Mouse (Mus musculus): ENCODE data around the gene Etv6. TPM values are rescaled to one million over a fixed set of nuclear protein-coding genes. Genes with fewer than 3 reads are reported as not detected.

Gene Etv6
- total RNA-seq, 2 experiments from 2014 or later = 16.9 to 18.5 TPM

- intact Hi-C loops (cut with DNase I) = no loop called here
- no peak for DNase-seq (ENCODE audit: low spot score in 2 of 2)
Measured at GRCm38 (mm10) chr6:134040312-134040711, 4.8 kb downstream of the Etv6 start.

DNA sequence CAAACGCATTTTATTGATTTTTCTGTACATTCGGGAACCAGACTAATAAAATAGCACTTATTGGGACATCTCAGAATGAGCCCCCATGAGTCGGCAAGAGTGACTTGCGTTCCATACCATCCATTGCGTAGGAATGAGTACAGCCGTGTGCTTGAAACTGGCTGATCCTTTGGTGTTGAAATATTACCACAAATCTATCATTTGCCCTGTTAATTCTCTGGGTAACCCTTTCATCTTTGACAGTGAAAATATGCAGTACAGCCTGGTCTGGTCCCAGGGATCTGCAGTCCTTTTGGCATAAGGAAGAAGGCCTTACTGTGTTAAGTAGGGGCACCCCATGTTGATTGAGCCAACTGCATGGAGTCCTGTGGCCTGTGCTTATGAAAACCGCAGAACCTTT, 5.8 kb downstream of the Etv6 start:
- no peak for DNase-seq (ENCODE audit: low spot score in 2 of 2)
- intact Hi-C loops (cut with DNase I) = no loop called here

- no peak for DNase-seq (ENCODE audit: low spot score in 2 of 2)
- intact Hi-C loops (cut with DNase I) = no loop called here
Measured at GRCm38 (mm10) chr6:134041916-134042315, 6.4 kb downstream of the Etv6 start.

DNA sequence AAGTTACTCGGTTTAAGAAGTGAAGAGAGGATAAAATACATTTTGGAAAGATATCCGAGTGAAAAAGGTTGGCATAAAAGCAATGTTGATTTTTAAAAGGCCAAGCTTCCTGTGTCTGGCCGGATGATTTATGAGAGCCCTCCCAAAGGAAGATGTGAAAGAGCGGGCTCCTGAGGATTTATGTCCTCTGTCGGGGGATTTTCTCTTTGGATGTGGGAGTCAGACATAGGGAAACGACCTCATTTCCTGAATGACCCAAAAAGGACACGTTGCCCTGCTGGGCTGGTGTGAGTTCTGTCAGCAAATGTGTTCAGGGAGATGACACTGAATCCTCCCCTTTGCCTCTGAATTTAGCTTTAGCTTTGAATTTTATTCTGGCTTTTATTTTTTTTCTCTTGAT, 8.0 kb downstream of the Etv6 start:
- no peak for DNase-seq (ENCODE audit: low spot score in 2 of 2)
- intact Hi-C loops (cut with DNase I) = no loop called here

- intact Hi-C loops (cut with DNase I) = no loop called here
- no peak for DNase-seq (ENCODE audit: low spot score in 2 of 2)
Measured at GRCm38 (mm10) chr6:134045092-134045868, 9.8 kb downstream of the Etv6 start.

- intact Hi-C loops (cut with DNase I) = no loop called here
- no peak for DNase-seq (ENCODE audit: low spot score in 2 of 2)
Measured at GRCm38 (mm10) chr6:134046136-134046535, 10.6 kb downstream of the Etv6 start.

DNA sequence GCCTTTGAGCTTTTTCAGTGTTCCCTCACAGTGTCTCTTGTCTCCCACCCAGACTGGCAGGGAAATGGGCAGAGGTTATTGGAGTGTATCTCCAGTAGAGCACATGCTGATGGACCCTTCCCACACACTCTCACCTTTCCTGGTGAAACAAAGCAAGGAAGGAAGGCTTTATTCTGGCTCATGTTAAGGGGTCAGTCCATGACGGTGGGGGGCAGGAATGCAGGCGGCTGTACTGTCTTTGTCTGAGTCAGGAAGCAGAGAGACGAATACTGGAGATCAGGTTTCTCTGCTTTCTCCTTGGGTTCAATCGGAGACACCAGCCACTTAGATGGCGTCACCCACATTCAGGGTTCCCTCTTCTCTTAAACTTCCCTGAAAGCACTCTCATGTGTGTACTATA, 11.7 kb downstream of the Etv6 start:
- DNase-seq (ENCODE audit: low spot score in 2 of 2) = no peak
- intact Hi-C loops (cut with DNase I) = no loop called here

GRCm38 (mm10) chr6:134047974-134048373, 12.5 kb downstream of the Etv6 start:
- intact Hi-C loops (cut with DNase I) = no loop called here
- no peak for DNase-seq (ENCODE audit: low spot score in 2 of 2)

DNA sequence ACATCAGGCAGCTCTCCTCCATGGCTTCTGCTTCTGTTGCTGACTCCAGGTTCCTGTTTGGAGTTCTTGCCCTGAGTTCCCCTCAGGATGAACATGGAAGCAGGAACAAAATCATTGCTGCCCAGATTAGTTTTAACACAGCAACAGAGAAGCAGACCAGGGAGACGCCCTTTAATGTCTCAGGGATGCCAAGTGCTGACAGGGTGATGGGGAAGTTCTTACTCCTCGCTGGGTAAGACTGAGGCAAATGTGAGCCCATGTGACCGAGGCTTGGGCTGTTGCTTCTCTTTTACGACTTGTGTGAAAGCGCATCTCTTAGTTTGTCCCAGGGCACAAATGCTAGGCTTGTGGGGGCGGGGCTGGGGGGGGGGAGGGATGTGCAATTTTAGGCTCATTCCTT, 13.5 kb downstream of the Etv6 start:
- intact Hi-C loops (cut with DNase I) = no loop called here
- no peak for DNase-seq (ENCODE audit: low spot score in 2 of 2)

GRCm38 (mm10) chr6:134050466-134050865, 15.0 kb downstream of the Etv6 start:
- intact Hi-C loops (cut with DNase I) = no loop called here
- DNase-seq (ENCODE audit: low spot score in 2 of 2) = no peak

DNA sequence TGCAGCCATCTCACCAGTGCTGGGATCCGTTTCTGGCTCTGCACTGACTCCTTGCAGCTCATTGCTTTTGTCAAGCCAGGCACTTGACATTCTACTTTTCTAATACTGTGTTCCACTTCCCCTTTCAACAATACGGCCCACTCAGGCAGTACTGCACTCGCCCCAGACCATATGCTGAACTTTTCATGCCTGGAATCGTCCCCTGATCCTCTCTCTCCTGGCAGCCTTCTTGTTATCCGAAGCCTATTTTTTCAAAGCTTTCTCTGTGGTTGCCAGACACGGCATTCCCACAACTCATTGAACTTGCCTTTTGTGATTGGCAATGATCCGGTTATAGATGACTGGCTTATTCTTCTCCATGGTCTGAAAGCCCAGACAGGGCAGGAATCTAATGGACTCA, 16.4 kb downstream of the Etv6 start:
- DNase-seq (ENCODE audit: low spot score in 2 of 2) = no peak
- intact Hi-C loops (cut with DNase I) = no loop called here

DNA sequence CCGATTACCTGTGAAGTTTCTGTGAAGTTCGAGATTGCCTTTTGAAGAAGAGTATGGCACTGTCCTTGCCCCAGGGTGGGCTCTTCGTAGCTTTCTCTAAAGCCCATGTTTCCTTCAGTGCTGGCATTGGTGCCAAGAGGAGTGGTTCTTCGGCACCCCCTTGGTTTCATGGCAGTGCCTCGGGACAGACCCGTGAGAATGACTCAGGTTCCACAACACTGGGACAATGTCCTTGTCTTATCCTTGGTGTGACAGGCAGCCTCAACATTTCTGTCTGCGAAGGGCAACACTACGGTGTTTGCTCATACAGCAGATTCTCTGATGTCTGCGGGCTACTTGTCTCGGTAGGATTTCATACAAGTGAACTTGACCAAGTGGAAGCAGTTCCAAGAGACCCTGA, 17.6 kb downstream of the Etv6 start:
- intact Hi-C loops (cut with DNase I) = no loop called here
- no peak for DNase-seq (ENCODE audit: low spot score in 2 of 2)

DNA sequence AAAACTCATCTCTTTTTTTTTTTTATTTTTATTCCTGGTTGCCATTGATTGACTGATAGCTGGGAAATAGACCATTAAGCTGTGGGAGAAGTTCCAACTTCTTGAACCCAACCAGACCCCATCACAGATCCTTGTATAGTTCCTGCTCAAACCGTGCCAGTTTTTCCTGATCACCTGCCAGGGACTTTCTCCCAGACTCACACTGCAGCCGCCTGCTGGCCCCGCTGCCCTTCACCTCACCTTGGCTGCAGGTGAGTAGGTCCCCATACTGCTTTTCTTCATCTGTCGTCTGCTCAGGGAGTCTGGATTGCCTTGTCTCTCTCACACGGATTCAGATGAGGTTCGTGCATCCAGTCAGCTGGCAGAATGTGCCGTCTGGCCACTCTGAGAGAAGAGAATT, 18.1 kb downstream of the Etv6 start:
- intact Hi-C loops (cut with DNase I) = no loop called here
- DNase-seq (ENCODE audit: low spot score in 2 of 2) = no peak

GRCm38 (mm10) chr6:134055588-134055987, 20.1 kb downstream of the Etv6 start:
- DNase-seq (ENCODE audit: low spot score in 2 of 2) = no peak
- intact Hi-C loops (cut with DNase I) = loop anchor here (5.0 kb wide), 1 partner anchor 92 kb away; no protein-coding TSS in a partner anchor

GRCm38 (mm10) chr6:134058451-134058850, 23.0 kb downstream of the Etv6 start:
- intact Hi-C loops (cut with DNase I) = loop anchor here (5.0 kb wide), 1 partner anchor 89 kb away; no protein-coding TSS in a partner anchor
- DNase-seq (ENCODE audit: low spot score in 2 of 2) = no peak

- no peak for DNase-seq (ENCODE audit: low spot score in 2 of 2)
- intact Hi-C loops (cut with DNase I) = loop anchor here (5.0 kb wide), 1 partner anchor 88 kb away; no protein-coding TSS in a partner anchor
Measured at GRCm38 (mm10) chr6:134058886-134059551, 23.5 kb downstream of the Etv6 start.

DNA sequence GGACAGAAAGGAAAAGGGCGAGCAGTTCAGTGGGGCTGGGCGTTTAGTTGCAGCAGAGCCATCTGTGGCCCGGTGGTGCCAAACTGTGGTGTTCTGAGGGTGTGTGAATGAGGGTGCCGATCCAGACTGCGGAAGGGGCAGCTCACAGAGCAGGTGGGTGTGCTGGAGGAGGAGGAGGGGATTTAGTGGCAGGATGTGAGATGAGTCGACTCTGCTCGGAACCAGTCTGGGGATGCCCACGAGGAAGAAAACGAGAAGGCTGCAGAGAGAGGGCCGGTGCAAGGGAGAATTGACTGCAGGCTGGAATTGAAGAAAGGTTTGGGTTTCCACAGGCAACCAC, 24.0 kb downstream of the Etv6 start:
- intact Hi-C loops (cut with DNase I) = loop anchor here (5.0 kb wide), 1 partner anchor 88 kb away; no protein-coding TSS in a partner anchor
- DNase-seq (ENCODE audit: low spot score in 2 of 2) = peak in 1 of 2 experiments; percentile 18

DNA sequence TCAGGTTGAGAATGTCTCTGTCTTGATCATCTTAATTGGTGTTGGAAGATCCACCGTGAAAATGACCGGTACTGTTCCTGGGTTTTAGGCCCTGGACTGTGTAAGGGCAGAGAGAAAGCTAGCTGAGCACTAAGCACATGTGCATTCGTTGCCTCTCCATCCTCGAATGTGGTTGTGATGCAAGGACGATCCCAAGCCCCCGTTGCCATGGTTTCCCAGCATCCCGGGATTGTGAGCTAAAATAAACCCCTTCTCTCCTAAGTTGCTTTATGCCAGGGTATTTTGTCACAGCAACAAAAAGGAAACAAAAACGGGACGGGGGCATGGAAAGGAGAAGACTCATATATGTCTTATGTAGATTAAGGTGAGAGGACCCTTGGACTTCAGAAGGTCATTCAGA, 24.5 kb downstream of the Etv6 start:
- intact Hi-C loops (cut with DNase I) = no loop called here
- peak in 1 of 2 experiments; percentile 30 for DNase-seq (ENCODE audit: low spot score in 2 of 2)

- intact Hi-C loops (cut with DNase I) = no loop called here
- DNase-seq (ENCODE audit: low spot score in 2 of 2) = no peak
Measured at GRCm38 (mm10) chr6:134060811-134061210, 25.3 kb downstream of the Etv6 start.

DNA sequence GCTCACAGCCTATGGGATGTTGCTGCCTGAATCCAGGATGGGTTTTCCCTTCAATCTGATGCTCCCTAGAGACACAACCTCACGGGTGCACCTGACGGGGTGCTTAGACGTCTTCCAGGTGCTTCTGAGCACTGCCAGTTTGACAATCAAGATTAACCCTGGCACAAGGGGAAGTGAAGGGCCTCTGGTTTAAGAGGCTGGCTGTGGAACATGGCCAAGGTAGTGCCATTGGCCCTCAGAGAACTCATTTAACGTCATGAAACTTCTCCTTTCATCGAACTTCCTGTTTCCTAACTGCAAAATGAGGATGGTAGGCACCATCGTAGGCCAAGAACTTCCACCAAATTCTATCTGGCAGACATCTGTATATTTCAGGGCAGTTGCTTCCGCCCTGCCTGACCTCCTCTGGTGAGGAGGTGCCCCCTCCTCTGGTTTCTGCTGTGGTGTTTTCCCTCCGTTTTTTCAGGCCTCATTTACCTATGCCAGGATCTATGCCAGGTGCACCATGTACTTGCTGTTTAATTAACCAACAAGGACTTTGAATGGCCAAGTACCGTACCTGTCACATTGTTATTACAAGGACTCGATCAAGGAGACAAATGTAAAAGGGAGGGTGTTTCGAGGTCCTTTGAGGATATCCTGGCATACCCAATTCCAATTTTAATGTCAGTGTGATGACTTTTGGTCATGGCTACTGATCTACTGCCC, 29.7 kb downstream of the Etv6 start:
- intact Hi-C loops (cut with DNase I) = no loop called here
- peak in 1 of 2 experiments; percentile 34 for DNase-seq (ENCODE audit: low spot score in 2 of 2)
